Mouse (Mus musculus) small intestine, adult 2 months (tissue): ENCODE results near the gene Cdk4.

Experiments
- CTCF ChIP-seq: fragments of 200-500 bp; IDR thresholded peaks from 2 replicates; pipeline ENCODE4 v1.5.1; 2012; ENCODE audit warnings: low read depth, mild to moderate bottlenecking, control low read depth, inconsistent platforms, low read length, moderate library complexity, mixed read lengths; ENCODE audit not compliant: insufficient replicate concordance, insufficient read length; ENCODE audit errors: extremely low read depth
- POLR2A ChIP-seq: fragments of 200-500 bp; IDR thresholded peaks from 2 replicates; pipeline ENCODE4 v1.6.1; 2012; ENCODE audit warnings: low read depth, mild to moderate bottlenecking, control low read depth, inconsistent platforms, low read length, moderate library complexity

DNA sequence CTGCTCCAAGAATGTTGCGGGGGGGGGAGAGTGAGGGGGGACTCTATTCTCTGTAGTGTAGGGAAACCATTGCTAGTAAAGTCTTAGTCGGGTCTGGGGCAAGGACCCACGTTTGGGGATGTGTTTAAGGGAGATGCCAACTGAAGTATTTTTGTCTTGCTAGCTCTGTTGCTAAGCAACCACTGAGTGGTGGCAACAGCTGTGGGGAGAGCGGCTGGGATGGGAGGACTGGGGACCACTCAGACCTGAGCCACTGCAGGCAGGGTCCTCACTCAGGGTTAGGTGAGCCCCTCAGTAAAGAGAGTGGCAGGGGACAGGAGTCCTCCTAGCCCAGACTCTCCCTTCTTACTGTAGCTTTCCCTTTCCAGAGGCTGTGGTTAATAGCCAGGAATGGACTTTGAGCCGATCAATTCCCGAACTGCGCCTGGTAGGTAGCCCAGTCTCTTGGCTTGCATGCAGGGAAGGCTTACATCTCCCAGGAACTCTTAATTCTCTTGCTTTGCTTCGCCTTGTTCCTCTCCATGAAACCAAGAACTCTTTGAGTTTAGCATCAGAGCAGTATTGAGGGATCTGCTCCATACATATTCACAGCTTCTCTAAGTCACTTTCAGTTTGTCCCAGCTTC is 18.8 kb downstream of the Cdk4 start:
- TF ChIP-seq CTCF (no peak), POLR2A (no peak)
